ENCODE assay signal across 8 mouse cellular contexts in the genomic region with DNA sequence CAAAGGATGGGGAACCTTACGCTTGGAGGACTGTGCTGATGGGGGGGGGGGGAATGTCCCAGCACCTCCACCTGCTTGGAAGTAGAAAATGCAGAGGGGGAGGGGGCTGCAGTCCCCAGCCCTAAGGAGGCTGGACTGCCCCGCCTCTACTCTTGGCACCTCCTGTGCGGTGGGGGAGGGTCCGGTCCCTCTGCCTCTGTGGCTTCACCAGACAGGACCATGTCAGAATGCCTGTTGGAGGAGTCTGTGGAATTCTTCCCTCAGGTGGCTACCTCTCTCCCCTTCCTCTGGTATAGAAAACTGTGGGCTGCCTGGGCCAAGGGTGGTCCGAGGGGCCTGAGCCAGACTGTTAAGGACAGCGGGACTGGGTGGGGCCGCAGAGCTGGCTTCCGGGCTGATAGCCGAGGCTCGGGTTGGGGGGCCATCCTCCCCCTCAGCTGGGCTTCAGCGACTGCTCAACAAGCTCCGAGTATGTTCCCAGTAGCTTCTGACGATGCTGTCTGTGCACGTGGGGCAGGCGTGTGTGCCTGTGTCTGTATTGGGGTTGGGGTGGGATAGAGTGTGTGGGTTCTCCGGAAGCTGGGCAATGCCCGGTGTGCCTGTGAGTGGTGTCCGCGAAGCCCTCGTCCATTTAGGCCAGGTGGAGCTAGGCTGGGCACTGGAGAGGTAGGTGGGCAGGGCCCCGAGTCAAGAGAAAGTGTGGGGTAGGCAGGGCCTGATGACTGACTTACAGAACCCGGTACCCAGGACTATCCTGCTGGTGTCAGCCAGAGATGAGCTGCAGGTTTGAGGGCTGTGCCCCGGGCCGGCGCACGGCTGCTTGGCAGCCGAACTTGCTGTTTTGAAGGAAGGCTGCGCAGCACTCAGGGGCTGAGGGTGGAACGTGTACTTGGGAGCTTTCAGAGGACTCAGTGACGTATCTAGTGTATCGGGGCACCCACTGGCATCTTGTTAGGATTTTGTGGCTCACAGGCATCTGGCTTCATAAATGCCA. TPM values are rescaled to one million over a fixed set of nuclear protein-coding genes. Genes with fewer than 3 reads are reported as not detected.
DNase-seq lines count a peak whose midpoint lies in the region; ATAC-seq lines count a peak whose summit lies in the region.

No protein-coding gene starts in this region.

- 9% methylated on average over 31 of the region's 31 CpGs for WGBS in lung, embryonic 16.5 days
- 10% methylated on average over 31 of the region's 31 CpGs for WGBS in intestine, embryonic 16.5 days

- peak; percentile 60 for DNase-seq in cerebellum, adult 9-11 months
- DNase-seq in cerebellum, adult 11 months = no peak
- DNase-seq in lung, postnatal 14 days = no peak
- peak; percentile 37 to 57 for DNase-seq in right cerebral cortex, adult 2 months (ENCODE audit: low spot score in 2 of 2)
- no peak for DNase-seq in gastrocnemius, postnatal 14 days
- no peak for DNase-seq in kidney, postnatal 10 days

- H3K9ac ChIP-seq in lung, embryonic 16.5 days (ENCODE audit: low read length) = no peak overlapping the region
- no peak overlapping the region for H3K9ac ChIP-seq in intestine, embryonic 16.5 days (ENCODE audit: low read depth, low read length)

- ATAC-seq in lung, embryonic 16.5 days (ENCODE audit: low read depth) = peak; percentile 13; the same call in 1 of the 2 replicates
- ATAC-seq in intestine, embryonic 16.5 days = 0 out of 2 replicates have a peak, but pooled peaks have one; percentile 13

- H3K4me1 ChIP-seq in lung, embryonic 16.5 days (replicated peaks; ENCODE audit: control insufficient read depth, insufficient read depth, low read length) = peaks cover 16% of the 10 kb centered on the region
- H3K4me1 ChIP-seq in intestine, embryonic 16.5 days (ENCODE audit: control insufficient read depth, insufficient read depth, low read length) = peaks cover 15% of the 10 kb centered on the region

- H3K4me3 ChIP-seq in lung, embryonic 16.5 days (ENCODE audit: low read length) = peak overlapping the region; percentile 16
- peak overlapping the region; percentile 63 for H3K4me3 ChIP-seq in intestine, embryonic 16.5 days (ENCODE audit: low read length)

- intact Hi-C loops in gastrocnemius, postnatal 14 days (cut with DNase I; ENCODE audit: low total_unique reads) = no loop called here

- no peak overlapping the region for H3K27ac ChIP-seq in lung, embryonic 16.5 days (ENCODE audit: low read length)
- no peak overlapping the region for H3K27ac ChIP-seq in intestine, embryonic 16.5 days (ENCODE audit: low read length)

- H3K27me3 ChIP-seq in lung, embryonic 16.5 days (ENCODE audit: control insufficient read depth, insufficient read depth, low read depth, low read length) = peaks cover 63% of the 10 kb centered on the region
- H3K27me3 ChIP-seq in intestine, embryonic 16.5 days (replicated peaks; ENCODE audit: control insufficient read depth, insufficient read depth, low read length) = peaks cover 61% of the 10 kb centered on the region

- no peaks in the 10 kb centered on the region for H3K36me3 ChIP-seq in lung, embryonic 16.5 days (ENCODE audit: control insufficient read depth, insufficient read depth, low read length)
- no peaks in the 10 kb centered on the region for H3K36me3 ChIP-seq in intestine, embryonic 16.5 days (ENCODE audit: control insufficient read depth, insufficient read depth, low read length)

- H3K4me2 ChIP-seq in lung, embryonic 16.5 days (ENCODE audit: low read depth, low read length) = peak overlapping the region; percentile 99; the same call in 1 of the 2 replicates
- peak overlapping the region; percentile 93 for H3K4me2 ChIP-seq in intestine, embryonic 16.5 days (ENCODE audit: low read depth, low read length)

- H3K9me3 ChIP-seq in lung, embryonic 16.5 days (ENCODE audit: control insufficient read depth, low read length) = no peaks in the 10 kb centered on the region
- no peaks in the 10 kb centered on the region for H3K9me3 ChIP-seq in intestine, embryonic 16.5 days (ENCODE audit: control insufficient read depth, low read length)

RNA-seq across cellular contexts. Expression of a gene that starts 1.5 kb away (rescaled TPM):
- 59.1 and 66.4 TPM in 2 replicates for polyA plus RNA-seq in lung, embryonic 16.5 days (2015; fragmentation: Nextera tagmentation; extraction: Ambion mirVana)
- polyA plus RNA-seq in intestine, embryonic 16.5 days (2015; fragmentation: Nextera tagmentation; extraction: Ambion mirVana) = 51.2 and 52.6 TPM in 2 replicates
- total RNA-seq in gastrocnemius, postnatal 14 days (2021) = 10 to 100 TPM; 54.6 to 77.3 TPM

Comparison
In these comparisons a context has a peak if more than half of its experiments do, and no peak if none do; other contexts are left out.
1. DNase-seq: peak in cerebellum, adult 9-11 months (single experiment) and right cerebral cortex, adult 2 months (2 of 2); none in cerebellum, adult 11 months (single experiment), lung, postnatal 14 days (single experiment), gastrocnemius, postnatal 14 days (single experiment) and kidney, postnatal 10 days (single experiment).